Mouse (Mus musculus): Measurements from ENCODE around the gene Gm17482. TPM values are rescaled to one million over a fixed set of nuclear protein-coding genes. Genes with fewer than 3 reads are reported as not detected.

The Gm17482 gene
- polyA plus RNA-seq, 1 experiment from 2014 or later: not detected

GRCm38 (mm10) chr6:115292621-115293020 lies 65.5 kb downstream of the Gm17482 start:
- WGBS: 65% methylated on average over 6 of the region's 6 CpGs
- Histone ChIP-seq H3K27me3 (ENCODE audit: insufficient read depth, low read length) (no peaks in the 10 kb centered on the region), H3K27ac (no peak overlapping the region), H3K4me1 (replicated peaks; ENCODE audit: insufficient read depth, low read length) (0 out of 2 replicates have a peak, but pooled peaks cover 4% of the 10 kb centered on the region), H3K36me3 (ENCODE audit: insufficient read depth, low read length) (no peaks in the 10 kb centered on the region), H3K9me3 (replicated peaks; ENCODE audit: low read length) (no peaks in the 10 kb centered on the region), H3K4me2 (ENCODE audit: low read length) (no peak overlapping the region), H3K9ac (ENCODE audit: low read depth, low read length) (no peak overlapping the region), H3K4me3 (replicated peaks; ENCODE audit: low read depth, low read length) (no peak overlapping the region)
- DNase-seq (ENCODE audit: low spot score) (peak; percentile 25), ATAC-seq (replicated peaks; ENCODE audit: low FRiP score, low read depth) (no peak)
- TF ChIP-seq CTCF (IDR thresholded peaks at IDR 0.05; ENCODE audit: low read depth): no peak

DNA sequence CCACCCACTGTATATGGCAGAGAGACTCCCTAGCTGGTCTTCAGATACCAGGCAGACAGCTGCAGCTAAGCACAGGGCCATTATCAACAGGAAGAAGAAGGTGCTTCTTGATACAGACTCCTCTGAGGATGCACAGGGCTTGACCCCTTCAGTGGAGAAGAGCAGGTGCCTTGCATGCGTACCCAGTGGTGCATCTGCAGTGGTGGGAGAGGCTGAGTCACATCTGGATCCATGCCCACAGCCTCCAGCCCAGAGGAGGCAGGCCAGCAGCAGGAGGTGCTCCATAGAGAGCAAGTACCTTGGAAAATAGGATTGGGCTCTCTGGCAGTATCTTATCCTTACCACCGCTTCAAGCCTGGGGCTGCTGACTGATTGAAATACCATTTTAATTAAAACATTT lies 66.7 kb downstream of the Gm17482 start:
- ATAC-seq (replicated peaks; ENCODE audit: low FRiP score, low read depth): no peak
- no peak for TF ChIP-seq CTCF (IDR thresholded peaks at IDR 0.05; ENCODE audit: low read depth)
- Histone ChIP-seq H3K9ac (ENCODE audit: low read depth, low read length) (no peak overlapping the region), H3K4me3 (replicated peaks; ENCODE audit: low read depth, low read length) (no peak overlapping the region), H3K4me1 (replicated peaks; ENCODE audit: insufficient read depth, low read length) (0 out of 2 replicates have a peak, but pooled peaks cover 4% of the 10 kb centered on the region), H3K27me3 (ENCODE audit: insufficient read depth, low read length) (no peaks in the 10 kb centered on the region), H3K36me3 (ENCODE audit: insufficient read depth, low read length) (no peaks in the 10 kb centered on the region), H3K9me3 (replicated peaks; ENCODE audit: low read length) (no peaks in the 10 kb centered on the region), H3K27ac (no peak overlapping the region), H3K4me2 (ENCODE audit: low read length) (no peak overlapping the region)
- WGBS: 88% methylated on average over 2 of the region's 2 CpGs
- no peak for DNase-seq (ENCODE audit: low spot score)

DNA sequence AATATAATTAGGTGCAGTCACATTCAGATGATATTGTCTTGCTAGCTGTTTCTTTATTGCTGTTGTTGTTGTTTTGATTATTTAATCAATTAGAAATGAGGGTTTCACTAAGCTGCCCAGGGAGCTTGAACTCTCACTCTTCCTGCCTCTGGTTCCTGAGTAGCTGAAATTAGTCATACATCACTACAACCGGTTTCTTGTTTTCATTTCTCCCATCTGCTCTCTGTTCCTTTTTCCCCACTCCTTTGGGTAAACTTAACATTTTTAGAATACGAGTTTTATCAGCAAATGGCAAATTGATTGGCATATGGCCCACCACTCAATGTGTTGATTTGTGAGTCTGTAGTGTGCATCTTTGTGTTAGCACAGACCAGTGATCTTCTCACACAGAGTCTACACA lies 80.0 kb downstream of the Gm17482 start:
- Histone ChIP-seq H3K27me3 (ENCODE audit: insufficient read depth, low read length) (no peaks in the 10 kb centered on the region), H3K9ac (ENCODE audit: low read depth, low read length) (no peak overlapping the region), H3K4me2 (ENCODE audit: low read length) (no peak overlapping the region), H3K4me3 (replicated peaks; ENCODE audit: low read depth, low read length) (no peak overlapping the region), H3K36me3 (ENCODE audit: insufficient read depth, low read length) (no peaks in the 10 kb centered on the region), H3K27ac (no peak overlapping the region), H3K4me1 (replicated peaks; ENCODE audit: insufficient read depth, low read length) (no peaks in the 10 kb centered on the region), H3K9me3 (replicated peaks; ENCODE audit: low read length) (no peaks in the 10 kb centered on the region)
- 70% methylated on average over 2 of the region's 2 CpGs for WGBS
- DNase-seq (ENCODE audit: low spot score) (no peak), ATAC-seq (replicated peaks; ENCODE audit: low FRiP score, low read depth) (no peak)
- no peak for TF ChIP-seq CTCF (IDR thresholded peaks at IDR 0.05; ENCODE audit: low read depth)

Other genes with a start within 250 kb of the Gm17482 start
- gene Tamm41, start 189.5 kb upstream of the Gm17482 start, polyA plus RNA-seq (2015; fragmentation: Nextera tagmentation; extraction: Ambion mirVana): 52.3 and 58.3 TPM in 2 replicates
- 3.5 and 4.1 TPM in 2 replicates for gene Syn2, start 92.4 kb upstream of the Gm17482 start, polyA plus RNA-seq (2015; fragmentation: Nextera tagmentation; extraction: Ambion mirVana)
- 0.15 and 0.36 TPM in 2 replicates for gene Timp4, start 24.9 kb downstream of the Gm17482 start, polyA plus RNA-seq (2015; fragmentation: Nextera tagmentation; extraction: Ambion mirVana)
- gene Pparg, start 133.6 kb downstream of the Gm17482 start, polyA plus RNA-seq (2015; fragmentation: Nextera tagmentation; extraction: Ambion mirVana): 6.0 and 8.0 TPM in 2 replicates